Mouse (Mus musculus): ENCODE measurements around the gene Tmem88. TPM values are rescaled to one million over a fixed set of nuclear protein-coding genes. Genes with fewer than 3 reads are reported as not detected.

The Tmem88 gene
- total RNA-seq (2014; fragmentation: Nextera tagmentation), result 0.37 TPM in 1 of 2 replicates, not detected in the other
- not detected in 2 replicates for total RNA-seq (2017)

- ATAC-seq (replicated peaks; ENCODE audit: low FRiP score, low TSS enrichment, poor library complexity, severe bottlenecking), result no peak
Observed at GRCm38 (mm10) chr11:69398059-69398458, at the start of gene Tmem88. Gene Tmem88, minus strand, starts transcription at chr11:69398234.

- ATAC-seq (replicated peaks; ENCODE audit: low FRiP score, low TSS enrichment, poor library complexity, severe bottlenecking), result no peak
Observed at GRCm38 (mm10) chr11:69447299-69447698, 49.3 kb upstream of the Tmem88 start.

GRCm38 (mm10) chr11:69443328-69443727 is 45.3 kb upstream of the Tmem88 start:
- ATAC-seq (replicated peaks; ENCODE audit: low FRiP score, low TSS enrichment, poor library complexity, severe bottlenecking), result no peak

- no peak for ATAC-seq (replicated peaks; ENCODE audit: low FRiP score, low TSS enrichment, poor library complexity, severe bottlenecking)
Observed at GRCm38 (mm10) chr11:69437291-69437690, 39.3 kb upstream of the Tmem88 start.

- ATAC-seq (replicated peaks; ENCODE audit: low FRiP score, low TSS enrichment, poor library complexity, severe bottlenecking), result no peak
Observed at GRCm38 (mm10) chr11:69433189-69433588, 35.2 kb upstream of the Tmem88 start.

- no peak for ATAC-seq (replicated peaks; ENCODE audit: low FRiP score, low TSS enrichment, poor library complexity, severe bottlenecking)
Observed at GRCm38 (mm10) chr11:69432640-69432982, 34.6 kb upstream of the Tmem88 start.

GRCm38 (mm10) chr11:69431829-69432639 is 34.0 kb upstream of the Tmem88 start:
- ATAC-seq (replicated peaks; ENCODE audit: low FRiP score, low TSS enrichment, poor library complexity, severe bottlenecking), result peak; percentile 89

GRCm38 (mm10) chr11:69430631-69431030 is 32.6 kb upstream of the Tmem88 start:
- no peak for ATAC-seq (replicated peaks; ENCODE audit: low FRiP score, low TSS enrichment, poor library complexity, severe bottlenecking)

GRCm38 (mm10) chr11:69429313-69429712 is 31.3 kb upstream of the Tmem88 start:
- ATAC-seq (replicated peaks; ENCODE audit: low FRiP score, low TSS enrichment, poor library complexity, severe bottlenecking), result no peak

- ATAC-seq (replicated peaks; ENCODE audit: low FRiP score, low TSS enrichment, poor library complexity, severe bottlenecking), result peak; percentile 47; the same call in 1 of the 2 replicates
Observed at GRCm38 (mm10) chr11:69428751-69429150, 30.7 kb upstream of the Tmem88 start.

GRCm38 (mm10) chr11:69426246-69426645 is 28.2 kb upstream of the Tmem88 start:
- ATAC-seq (replicated peaks; ENCODE audit: low FRiP score, low TSS enrichment, poor library complexity, severe bottlenecking), result no peak

- no peak for ATAC-seq (replicated peaks; ENCODE audit: low FRiP score, low TSS enrichment, poor library complexity, severe bottlenecking)
Observed at GRCm38 (mm10) chr11:69423885-69424284, 25.9 kb upstream of the Tmem88 start.

- no peak for ATAC-seq (replicated peaks; ENCODE audit: low FRiP score, low TSS enrichment, poor library complexity, severe bottlenecking)
Observed at GRCm38 (mm10) chr11:69422842-69423241, 24.8 kb upstream of the Tmem88 start.

- no peak for ATAC-seq (replicated peaks; ENCODE audit: low FRiP score, low TSS enrichment, poor library complexity, severe bottlenecking)
Observed at GRCm38 (mm10) chr11:69421131-69421977, 23.3 kb upstream of the Tmem88 start.

- ATAC-seq (replicated peaks; ENCODE audit: low FRiP score, low TSS enrichment, poor library complexity, severe bottlenecking), result no peak
Observed at GRCm38 (mm10) chr11:69420554-69421000, 22.5 kb upstream of the Tmem88 start.

GRCm38 (mm10) chr11:69419813-69420553 is 21.9 kb upstream of the Tmem88 start:
- 0 out of 2 replicates have a peak, but pooled peaks have one; percentile 29 for ATAC-seq (replicated peaks; ENCODE audit: low FRiP score, low TSS enrichment, poor library complexity, severe bottlenecking)

GRCm38 (mm10) chr11:69419443-69419812 is 21.4 kb upstream of the Tmem88 start:
- ATAC-seq (replicated peaks; ENCODE audit: low FRiP score, low TSS enrichment, poor library complexity, severe bottlenecking), result no peak

GRCm38 (mm10) chr11:69418481-69419442 is 20.7 kb upstream of the Tmem88 start:
- peak; percentile 66 for ATAC-seq (replicated peaks; ENCODE audit: low FRiP score, low TSS enrichment, poor library complexity, severe bottlenecking)
